Mouse (Mus musculus) C2C12 (cell line): ENCODE measurements at regions not wholly inside any gene's neighbourhood (a gene's known extent, or its start where the extent isn't known, plus 50 kb on each side); places are given as distances from the start of the nearest gene placed in this dataset.
A peak's percentile ranks its signal among the peaks of the same experiment; 100 is the strongest.

Experiments
- H3K27me3 ChIP-seq: one replicate; pipeline ENCODE4 v1.6.1; 2011; ENCODE audit not compliant: control insufficient read depth, insufficient read depth, insufficient read length
- H3K36me3 ChIP-seq: one replicate; pipeline ENCODE4 v1.6.1; 2011; ENCODE audit not compliant: control insufficient read depth, insufficient read depth
- H3K4me3 ChIP-seq: one replicate; pipeline ENCODE4 v1.5.1; 2011; ENCODE audit warnings: mild to moderate bottlenecking, control low read depth; ENCODE audit not compliant: poor library complexity, insufficient read depth, severe bottlenecking
- H3K79me2 ChIP-seq: one replicate; pipeline ENCODE4 v1.6.1; 2011; ENCODE audit not compliant: control insufficient read depth, insufficient read depth
- H3K79me3 ChIP-seq: one replicate; pipeline ENCODE4 v1.6.1; 2011; ENCODE audit warnings: low read depth, control low read depth
- H3ac ChIP-seq: one replicate; pipeline ENCODE3; 2011; ENCODE audit warnings: low read depth; ENCODE audit not compliant: control insufficient read depth, insufficient read length
- CEBPB ChIP-seq: IDR thresholded peaks from one replicate; pipeline ENCODE4 v1.6.1; 2011; ENCODE audit warnings: low read depth, mild to moderate bottlenecking, control low read depth, moderate library complexity
- CTCF ChIP-seq: IDR thresholded peaks from one replicate; pipeline ENCODE4 v1.5.1; 2011; ENCODE audit not compliant: control insufficient read depth, insufficient read depth, insufficient read length
- FOSL1 ChIP-seq: IDR thresholded peaks from one replicate; pipeline ENCODE4 v1.8.0; 2011; ENCODE audit warnings: mild to moderate bottlenecking, low read length; ENCODE audit not compliant: poor library complexity, insufficient read depth, severe bottlenecking
- MAX ChIP-seq: IDR thresholded peaks from one replicate; pipeline ENCODE4 v1.6.1; 2011; ENCODE audit warnings: mild to moderate bottlenecking, control low read depth
- MYOD1 ChIP-seq: IDR thresholded peaks from one replicate; pipeline ENCODE4 v1.6.1; 2011; ENCODE audit warnings: low read depth; ENCODE audit not compliant: control insufficient read depth, insufficient read length
- MYOG ChIP-seq: IDR thresholded peaks from one replicate; pipeline ENCODE4 v1.6.1; 2011; ENCODE audit not compliant: control insufficient read depth, insufficient read length; ENCODE audit errors: extremely low read depth
- USF1 ChIP-seq: IDR thresholded peaks from one replicate; pipeline ENCODE4 v1.6.1; 2011; ENCODE audit warnings: low read depth, mild to moderate bottlenecking, control low read depth, moderate library complexity

DNA sequence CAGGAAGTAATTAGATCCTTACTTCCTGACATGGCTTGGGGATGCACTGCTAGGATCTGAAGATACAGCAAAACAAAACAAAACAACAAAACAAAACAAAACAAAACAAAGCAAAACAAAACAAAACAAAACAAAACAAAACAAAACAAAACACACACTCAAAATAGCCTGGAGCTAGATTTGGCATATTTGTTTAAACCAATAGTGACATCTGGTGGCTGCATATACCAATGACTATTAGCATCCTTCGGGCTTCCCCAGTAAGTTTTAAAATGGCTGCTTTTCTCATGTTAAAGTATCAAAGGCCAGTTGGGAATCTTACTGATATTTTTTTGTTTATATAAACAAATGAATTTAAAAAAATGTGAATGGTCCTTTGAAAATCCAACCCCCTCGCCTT is 52.9 kb upstream of the Ica1 start:
- Histone ChIP-seq H3ac (no peak overlapping the region), H3K27me3 (no peaks in the 10 kb centered on the region), H3K79me3 (no peaks in the 10 kb centered on the region), H3K79me2 (no peaks in the 10 kb centered on the region), H3K36me3 (no peaks in the 10 kb centered on the region), H3K4me3 (no peak overlapping the region)
- TF ChIP-seq MYOD1 = no peak
- no peak for TF ChIP-seq FOSL1
- no peak for TF ChIP-seq USF1
- TF ChIP-seq CTCF = peak; percentile 2

GRCm38 (mm10) chr6:8832924-8833323 is 54.6 kb upstream of the Ica1 start:
- no peak overlapping the region for H3K4me3 ChIP-seq
- no peaks in the 10 kb centered on the region for H3K36me3 ChIP-seq
- TF ChIP-seq MYOG (no peak), MAX (no peak), FOSL1 (no peak), MYOD1 (no peak), CTCF (no peak), USF1 (no peak), CEBPB (no peak)

GRCm38 (mm10) chr6:8853657-8854056 is 75.4 kb upstream of the Ica1 start:
- no peak overlapping the region for H3ac ChIP-seq
- no peaks in the 10 kb centered on the region for H3K79me3 ChIP-seq
- H3K4me3 ChIP-seq = no peak overlapping the region
- no peaks in the 10 kb centered on the region for H3K27me3 ChIP-seq
- TF ChIP-seq USF1 (no peak), FOSL1 (no peak), MYOG (no peak), CTCF (no peak), MAX (no peak), CEBPB (no peak), MYOD1 (no peak)
- H3K36me3 ChIP-seq = no peaks in the 10 kb centered on the region
- H3K79me2 ChIP-seq = no peaks in the 10 kb centered on the region

More at GRCm38 (mm10) chr6:8832924-8833323, 54.6 kb upstream of the Ica1 start:
- Histone ChIP-seq H3K79me3 (no peaks in the 10 kb centered on the region), H3K27me3 (no peaks in the 10 kb centered on the region), H3ac (no peak overlapping the region), H3K79me2 (no peaks in the 10 kb centered on the region)

DNA sequence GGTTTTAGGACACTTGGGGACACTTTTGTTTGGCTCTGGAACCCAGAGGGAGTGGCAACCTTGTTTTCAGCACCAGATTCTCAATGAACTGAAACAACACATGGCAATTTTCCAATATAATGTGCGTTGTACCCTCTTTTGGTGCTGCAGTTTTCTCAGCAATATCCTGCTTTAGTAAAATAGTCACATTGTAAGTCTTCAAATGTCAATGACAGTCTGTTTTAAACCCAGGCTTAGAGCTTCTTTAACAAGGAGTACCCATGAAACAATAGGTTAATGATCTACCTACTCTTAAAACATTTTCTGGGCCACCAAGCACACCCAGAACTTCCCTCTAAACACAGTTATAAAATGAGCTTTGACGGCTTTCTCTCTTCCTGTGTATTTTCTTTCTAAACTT is 82.3 kb upstream of the Ica1 start:
- TF ChIP-seq MAX (no peak), CEBPB (no peak), MYOD1 (no peak), FOSL1 (no peak), CTCF (no peak)
- no peaks in the 10 kb centered on the region for H3K27me3 ChIP-seq
- no peaks in the 10 kb centered on the region for H3K36me3 ChIP-seq
- no peak overlapping the region for H3K4me3 ChIP-seq
- H3K79me3 ChIP-seq = no peaks in the 10 kb centered on the region
- H3K79me2 ChIP-seq = no peaks in the 10 kb centered on the region
- no peak overlapping the region for H3ac ChIP-seq

GRCm38 (mm10) chr6:8863843-8864620 is 84.2 kb upstream of the Nxph1 start:
- no peaks in the 10 kb centered on the region for H3K27me3 ChIP-seq
- no peak for TF ChIP-seq CTCF
- TF ChIP-seq FOSL1 = no peak
- TF ChIP-seq MYOD1 = no peak
- no peak for TF ChIP-seq USF1
- no peak for TF ChIP-seq MAX
- no peak for TF ChIP-seq MYOG
- TF ChIP-seq CEBPB = no peak

DNA sequence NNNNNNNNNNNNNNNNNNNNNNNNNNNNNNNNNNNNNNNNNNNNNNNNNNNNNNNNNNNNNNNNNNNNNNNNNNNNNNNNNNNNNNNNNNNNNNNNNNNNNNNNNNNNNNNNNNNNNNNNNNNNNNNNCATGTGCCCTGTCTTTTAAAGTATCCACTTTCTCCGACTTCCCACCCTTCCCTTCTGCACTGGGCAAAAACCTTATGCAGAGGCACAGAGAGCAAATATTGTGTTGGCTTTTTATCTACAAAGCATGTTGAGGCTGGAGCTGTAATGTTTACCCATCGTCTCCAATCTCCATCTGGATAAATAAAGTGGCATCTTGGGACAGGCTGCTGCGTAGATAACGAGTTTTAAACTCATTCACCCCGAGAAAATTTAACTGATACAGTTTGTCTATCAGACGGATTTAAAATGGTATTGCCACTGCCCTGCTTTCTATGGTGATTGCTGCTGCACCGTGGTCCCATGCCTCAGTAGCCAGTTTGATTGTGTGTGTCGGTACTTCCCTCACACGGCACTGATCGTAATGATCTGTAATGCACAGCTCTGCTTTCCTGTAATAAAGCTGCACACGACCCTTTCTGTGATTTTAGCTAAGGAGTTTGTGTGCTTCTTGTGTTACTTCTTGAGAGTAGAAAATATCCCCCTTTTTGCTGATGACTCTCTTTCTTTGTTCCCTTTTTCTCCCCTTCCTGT is 70.7 kb upstream of the Nxph1 start:
- no peak overlapping the region for H3K4me3 ChIP-seq
- no peaks in the 10 kb centered on the region for H3K36me3 ChIP-seq
- H3K27me3 ChIP-seq = no peaks in the 10 kb centered on the region
- no peaks in the 10 kb centered on the region for H3K79me3 ChIP-seq
- TF ChIP-seq CEBPB = no peak
- no peak for TF ChIP-seq CTCF
- TF ChIP-seq FOSL1 = no peak
- no peak for TF ChIP-seq USF1
- TF ChIP-seq MAX = no peak
- TF ChIP-seq MYOG = no peak
- no peak for TF ChIP-seq MYOD1
- H3K79me2 ChIP-seq = no peaks in the 10 kb centered on the region
- H3ac ChIP-seq = no peak overlapping the region

More at GRCm38 (mm10) chr6:8863843-8864620, 84.2 kb upstream of the Nxph1 start:
- Histone ChIP-seq H3K79me3 (no peaks in the 10 kb centered on the region), H3K79me2 (no peaks in the 10 kb centered on the region), H3K4me3 (no peak overlapping the region), H3K36me3 (no peaks in the 10 kb centered on the region), H3ac (no peak overlapping the region)
